Mouse (Mus musculus) heart, postnatal 14 days (tissue): ENCODE data around the gene Acadm. TPM values are rescaled to one million over a fixed set of nuclear protein-coding genes. Genes with fewer than 3 reads are reported as not detected.

Experiments used
- DNase-seq, 2 experiments: peaks; one replicate each; pipeline ENCODE4 v3.0.0; 2021 to 2022
- intact Hi-C: fragments of 180-260 bp; cut with DNase I; formaldehyde crosslinking; loops from one replicate; pipeline ENCODE4 v1.15.1; 2025
- long read RNA-seq, 2 experiments: library from polyadenylated mRNA; stranded (forward); transcript quantifications; one replicate each; pipeline ENCODE4 v2.0.0; 2021
- total RNA-seq, 2 experiments: library from RNA; stranded (reverse); gene quantifications; 2 replicates each; pipeline ENCODE4 v1.2.3; 2021

Acadm gene
- total RNA-seq: 100 to 1,000 TPM; 980 to 999 TPM
- long read RNA-seq, experiment 1, transcript Acadm-201 (12 exons, 2,047 nt): major isoform, 2,035 of 2,313 reads
- long read RNA-seq, experiment 1, partial matches to known transcripts: 240 of 2,313 reads
- long read RNA-seq, experiment 1, other reads (novel, unspliced or antisense): 36 of 2,313 reads
- long read RNA-seq, experiment 2, transcript Acadm-201 (12 exons, 2,047 nt): major isoform, 1,715 of 1,940 reads
- long read RNA-seq, experiment 2, partial matches to known transcripts: 190 of 1,940 reads
- long read RNA-seq, experiment 2, other reads (novel, unspliced or antisense): 33 of 1,940 reads

DNA sequence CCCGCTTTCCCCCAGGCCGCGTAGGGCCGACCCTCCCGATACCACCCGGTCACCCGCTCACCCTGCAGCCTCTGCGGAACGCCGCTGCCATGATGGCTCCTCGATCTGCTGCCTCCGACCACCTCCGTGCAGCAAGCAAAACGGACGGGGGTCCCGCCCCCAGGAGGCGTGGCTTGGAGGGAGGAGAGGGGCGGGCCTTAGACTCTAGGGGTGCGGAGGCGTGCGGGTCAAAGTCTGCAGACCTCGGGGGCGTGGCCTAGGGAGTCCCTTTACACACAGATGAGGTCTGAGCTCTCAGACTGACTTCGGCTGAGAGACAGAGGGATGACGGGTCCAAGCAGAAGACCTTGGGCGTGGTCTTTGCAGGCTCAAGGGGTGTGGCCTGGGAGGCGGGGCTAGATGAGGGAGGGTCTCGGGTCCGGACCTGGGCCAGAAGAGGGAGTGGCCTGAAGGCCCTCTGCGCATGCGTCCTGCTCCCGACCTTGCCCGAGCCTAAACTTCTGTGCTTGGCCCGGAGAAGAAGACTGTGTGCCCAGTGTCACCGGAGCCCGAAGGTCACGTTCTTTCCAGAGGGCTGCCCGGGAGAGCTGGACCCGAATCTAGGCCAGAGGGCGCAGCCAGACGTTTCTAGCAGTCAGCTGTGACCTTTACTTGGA is at the start of gene Acadm:
Gene Acadm, minus strand, starts transcription at position 298 of the 656 bp plus-strand sequence.
- DNase-seq: peak; percentile 98 to 99
- intact Hi-C loops: loop anchor here (10.0 kb wide), 1 partner anchor 650 kb away; the partner anchor contains the start of genes Cryz and Tyw3

DNA sequence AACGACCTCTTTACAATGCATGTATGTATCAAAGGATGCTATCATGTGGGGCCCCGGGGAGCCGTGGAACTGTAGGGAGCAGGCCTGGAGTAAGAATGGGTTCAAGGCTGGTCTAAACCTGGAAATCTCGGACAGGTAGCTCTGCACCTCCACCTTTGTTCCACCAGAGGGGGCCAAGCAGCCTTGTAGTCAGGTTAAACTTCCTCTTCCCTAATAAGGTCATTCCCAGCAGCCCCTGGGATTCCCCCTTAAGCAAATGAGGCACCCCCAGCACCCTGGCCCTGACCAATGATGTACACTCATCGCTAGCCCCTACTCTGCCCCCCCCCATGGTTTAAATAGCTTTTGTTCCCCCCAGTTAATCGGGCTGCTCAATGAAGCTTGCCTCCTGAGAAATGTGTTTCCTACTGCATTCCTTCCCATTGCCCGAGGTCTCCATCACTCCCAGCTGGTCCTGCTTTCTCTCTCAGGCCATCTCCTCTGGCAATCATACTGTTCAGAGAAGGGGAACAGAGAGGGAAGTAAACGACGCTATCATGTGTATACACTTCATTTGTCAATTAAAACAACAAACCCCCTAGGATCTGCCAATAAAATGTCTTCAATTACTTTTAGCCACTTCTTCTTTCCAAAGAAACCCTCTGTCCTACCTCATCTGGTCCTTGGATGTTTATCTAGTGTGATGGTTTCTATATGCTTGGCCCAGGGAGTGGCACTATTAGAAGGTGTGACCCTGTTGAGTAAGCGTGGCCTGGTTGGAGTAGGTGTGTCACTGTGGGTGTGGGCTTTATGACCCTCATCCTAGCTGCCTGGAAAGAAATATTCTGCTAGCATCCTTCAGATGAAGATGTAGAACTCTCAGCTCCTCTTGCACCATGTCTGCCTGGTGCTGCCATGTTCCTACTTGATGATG is 40.3 kb upstream of the Acadm start:
- intact Hi-C loops: loop anchor here (2.0 kb wide), 1 partner anchor 242 kb away; no protein-coding TSS in a partner anchor
- DNase-seq: peak in 1 of 2 experiments; percentile 19

DNA sequence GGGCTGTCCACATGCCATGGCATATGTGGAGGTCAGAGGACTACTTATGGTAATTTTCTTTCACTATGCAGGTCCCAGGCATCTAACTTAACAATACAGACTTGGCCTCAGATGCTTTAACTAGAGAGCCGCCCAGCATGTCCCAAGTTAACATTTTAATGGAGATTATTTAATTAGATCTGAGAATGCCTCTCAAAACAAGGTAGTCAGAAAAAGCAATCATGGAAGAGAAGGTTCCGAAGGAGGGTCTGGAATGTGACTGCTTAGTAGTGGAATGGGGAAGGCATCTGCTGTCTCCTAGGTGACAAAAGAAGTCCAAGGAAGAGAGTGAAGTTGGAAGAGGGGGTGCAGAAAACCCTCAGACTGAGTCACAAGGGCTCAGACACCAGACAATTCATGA is 36.2 kb upstream of the Acadm start:
- intact Hi-C loops: no loop called here
- no peak for DNase-seq

DNA sequence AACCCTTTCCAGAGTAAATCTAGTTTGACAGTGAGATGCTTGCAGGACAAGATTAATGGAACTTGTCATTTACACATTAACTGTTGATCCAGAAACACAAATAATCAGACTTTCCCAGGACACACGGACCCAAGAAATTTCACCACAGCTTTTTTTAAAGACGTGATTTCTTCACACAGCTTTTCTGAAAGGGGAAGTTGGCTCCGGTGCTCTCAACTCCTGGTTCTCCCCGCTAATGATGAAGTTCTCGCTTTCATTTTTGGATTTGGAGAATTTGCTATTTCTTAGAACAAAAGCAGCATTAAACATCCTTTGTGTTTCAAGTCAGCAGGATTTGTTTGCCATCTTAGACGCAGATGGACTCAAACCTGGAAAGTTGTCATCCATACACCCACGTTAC is 31.4 kb upstream of the Acadm start:
- DNase-seq: no peak
- intact Hi-C loops: no loop called here

DNA sequence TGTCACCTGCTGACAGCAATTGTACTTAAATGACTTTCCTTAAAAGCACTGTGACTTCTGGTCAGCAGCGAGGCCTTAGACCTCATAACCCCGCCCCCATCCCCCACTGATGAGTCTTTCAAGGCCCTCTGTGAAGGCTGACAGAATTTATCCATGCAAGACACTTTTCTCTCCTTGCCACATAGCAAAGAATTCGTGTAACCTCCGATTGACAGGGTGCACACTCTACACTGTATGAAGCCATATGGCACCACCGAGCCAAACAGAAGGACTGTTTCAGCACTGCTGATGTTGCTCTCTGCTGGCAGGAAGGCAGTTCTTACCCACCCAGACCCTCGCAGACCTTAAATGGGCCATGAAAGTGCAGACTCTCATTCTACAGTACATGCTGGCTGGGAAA is 30.6 kb upstream of the Acadm start:
- intact Hi-C loops: no loop called here
- DNase-seq: no peak

DNA sequence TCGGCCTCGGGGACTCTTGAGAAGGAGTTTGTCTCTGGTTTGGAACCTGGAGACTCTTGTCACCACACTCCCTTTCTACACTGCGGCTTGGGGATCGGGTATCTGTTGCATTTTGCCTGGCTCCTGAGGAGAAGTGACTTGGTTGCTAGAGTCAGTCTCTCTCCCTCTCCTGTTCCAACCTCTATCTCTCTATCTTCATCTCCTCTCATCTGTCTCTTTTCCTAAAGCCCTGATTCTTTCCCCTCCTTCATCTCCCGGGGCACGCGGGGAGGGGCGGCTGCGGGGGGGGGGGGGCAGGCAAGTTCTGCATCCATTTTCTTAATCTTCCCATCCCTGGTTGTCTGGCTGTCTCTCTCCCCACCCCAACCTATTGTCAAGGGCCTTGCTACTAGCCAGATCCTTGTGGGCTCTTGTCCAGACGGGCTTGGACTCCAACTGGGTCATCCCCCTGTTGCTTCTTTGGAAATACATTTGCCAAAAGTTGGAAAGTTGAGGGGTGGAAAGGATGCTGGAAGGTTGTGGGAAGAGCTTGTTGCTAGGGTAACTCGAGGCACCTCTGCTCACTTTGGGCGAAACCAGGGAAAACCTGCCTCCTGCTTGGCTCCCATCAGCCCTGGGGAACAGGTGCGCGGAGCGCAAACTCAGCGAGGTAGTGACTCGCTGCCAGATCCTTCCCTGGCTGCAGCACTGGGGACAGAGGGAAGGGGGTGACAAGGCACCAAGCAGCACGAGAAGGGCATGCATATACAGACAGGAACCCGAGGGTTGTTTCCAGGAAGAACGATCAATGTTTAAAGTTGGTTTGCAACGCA is 29.7 kb upstream of the Acadm start:
- intact Hi-C loops: no loop called here
- no peak for DNase-seq

DNA sequence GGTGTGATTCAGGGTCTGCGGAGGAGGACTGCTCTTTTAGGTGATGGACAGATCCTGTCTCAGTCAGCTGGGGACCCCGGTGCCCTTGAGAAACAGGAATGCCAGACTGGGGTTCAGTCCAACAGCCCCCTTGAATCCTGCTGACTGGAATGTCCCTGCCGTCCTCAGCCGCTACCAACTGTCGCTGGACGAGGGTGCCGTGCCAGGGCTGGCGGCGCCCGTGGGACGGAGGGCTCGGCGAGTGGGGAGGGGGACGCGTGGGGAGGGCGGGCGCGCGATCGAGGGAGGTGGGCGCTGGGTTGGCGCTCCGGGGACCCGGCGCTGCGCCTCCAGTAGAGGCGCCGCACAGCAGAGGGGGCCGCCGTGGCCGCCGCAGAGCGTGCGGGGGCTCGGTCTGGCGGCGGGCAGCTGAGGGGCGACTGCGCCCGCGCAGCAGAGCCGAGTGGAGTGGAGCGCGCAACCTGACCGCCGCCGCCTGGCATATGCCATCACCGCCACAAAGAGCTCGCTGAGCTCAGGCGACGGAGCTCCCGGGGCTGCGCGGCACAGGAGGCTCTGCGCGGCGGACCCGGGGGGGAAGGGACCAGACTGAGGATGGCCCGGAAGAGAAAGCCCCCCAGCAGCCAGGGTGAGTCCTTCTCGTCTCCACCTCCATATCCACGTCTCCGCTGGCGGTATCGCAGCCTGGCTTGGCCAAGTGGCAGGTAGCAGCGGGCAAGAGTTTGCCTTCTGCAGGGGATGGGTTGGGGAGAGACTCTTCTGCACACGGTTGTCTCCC is 28.9 kb upstream of the Acadm start, which contains the start of gene Slc44a5:
Gene Slc44a5, plus strand, starts transcription at position 266 of the 778 bp plus-strand sequence.
- intact Hi-C loops: no loop called here
- DNase-seq: no peak

DNA sequence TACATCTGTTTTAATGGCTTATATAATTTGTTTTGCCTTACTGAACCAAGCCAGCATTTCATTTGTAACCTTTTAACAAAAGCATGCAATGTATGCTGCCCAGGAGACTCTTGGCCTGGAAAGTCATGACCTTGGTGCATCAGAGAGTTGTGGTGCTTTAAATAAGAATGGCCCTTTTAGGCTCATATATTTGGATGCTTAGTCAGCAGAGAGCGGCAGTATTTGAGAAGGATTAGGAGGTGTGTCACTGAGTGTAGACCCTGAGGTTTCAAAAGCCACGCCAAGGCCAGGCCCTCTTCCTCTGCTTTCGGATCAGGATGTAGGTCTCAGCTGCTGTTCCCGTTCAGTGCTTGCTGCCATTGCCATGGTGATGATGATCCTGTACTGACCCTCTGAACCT is 25.0 kb upstream of the Acadm start:
- DNase-seq: no peak
- intact Hi-C loops: no loop called here

DNA sequence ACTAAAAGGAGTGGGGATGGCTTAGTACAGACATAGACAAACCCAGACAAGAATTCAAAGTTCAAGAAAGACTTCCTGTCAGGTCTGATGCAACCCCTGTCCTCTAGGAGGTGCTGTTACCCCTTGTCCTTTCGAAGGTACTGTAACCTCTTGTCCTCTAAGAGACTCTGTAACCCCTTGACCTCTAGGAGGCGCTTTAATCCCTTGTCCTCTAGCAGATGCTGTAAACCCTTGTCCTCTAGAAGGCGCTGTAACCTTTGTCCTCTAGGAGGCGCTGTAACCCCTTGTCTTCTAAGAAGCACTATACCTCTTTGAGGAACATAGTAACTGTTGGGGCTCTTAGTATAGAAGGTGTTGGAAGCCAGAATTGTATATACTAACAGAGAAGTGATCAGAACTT is 24.1 kb upstream of the Acadm start:
- intact Hi-C loops: no loop called here
- peak in 1 of 2 experiments; percentile 23 for DNase-seq

DNA sequence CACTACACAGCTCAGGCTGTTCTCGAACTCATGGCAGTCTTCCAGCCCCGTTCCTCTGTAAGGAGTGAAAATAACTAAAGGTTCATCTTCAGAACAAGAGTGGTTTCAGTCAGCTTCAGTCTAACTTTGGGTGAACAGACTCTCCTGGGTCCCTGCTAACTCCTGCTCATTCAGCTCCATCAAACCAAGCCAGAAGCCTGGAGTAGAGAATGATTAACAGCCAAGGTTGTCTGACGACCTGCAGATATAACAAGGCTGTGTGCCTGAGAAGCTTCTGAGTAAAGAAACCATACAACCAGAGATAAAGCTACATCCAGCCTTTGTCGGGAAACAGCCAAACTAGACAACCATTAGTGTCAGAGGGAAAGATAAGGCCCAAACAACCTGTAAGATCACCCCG is 23.0 kb upstream of the Acadm start:
- no peak for DNase-seq
- intact Hi-C loops: no loop called here

DNA sequence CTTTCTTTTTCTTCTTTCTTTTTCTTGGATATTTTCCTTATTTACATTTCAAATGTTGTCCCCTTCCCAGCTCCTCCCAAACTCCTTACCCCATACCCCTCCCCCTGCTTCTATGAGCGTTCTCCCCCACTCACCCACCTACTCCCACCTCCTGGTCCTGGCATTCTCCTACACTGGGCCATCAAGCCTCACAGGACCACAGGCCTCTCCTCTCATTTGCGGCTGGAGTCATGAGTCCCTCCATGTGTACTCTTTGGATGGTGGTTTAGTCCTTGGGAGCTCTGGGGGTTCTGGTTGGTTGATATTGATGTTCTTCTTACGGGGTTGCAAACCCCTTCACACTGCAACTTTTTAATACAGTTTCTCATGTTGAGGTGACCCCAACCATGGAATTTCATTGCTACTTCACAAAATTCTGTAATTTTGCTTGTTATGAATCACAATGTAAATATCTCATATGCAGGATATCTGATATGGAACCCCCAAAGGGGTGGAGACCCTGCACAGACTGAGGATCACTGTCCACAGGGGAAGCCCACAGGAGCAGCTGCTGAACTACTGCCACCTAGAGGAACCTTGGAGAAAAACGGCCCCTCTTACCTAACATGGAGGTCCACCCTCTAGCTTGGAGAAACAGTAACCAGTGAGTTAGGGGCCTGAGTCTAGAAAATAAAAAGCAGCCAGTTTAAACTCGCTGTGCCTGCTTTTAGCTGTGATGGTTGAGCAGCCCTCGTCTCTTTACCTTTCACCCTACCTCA is 17.4 kb upstream of the Acadm start:
- no peak for DNase-seq
- intact Hi-C loops: no loop called here

DNA sequence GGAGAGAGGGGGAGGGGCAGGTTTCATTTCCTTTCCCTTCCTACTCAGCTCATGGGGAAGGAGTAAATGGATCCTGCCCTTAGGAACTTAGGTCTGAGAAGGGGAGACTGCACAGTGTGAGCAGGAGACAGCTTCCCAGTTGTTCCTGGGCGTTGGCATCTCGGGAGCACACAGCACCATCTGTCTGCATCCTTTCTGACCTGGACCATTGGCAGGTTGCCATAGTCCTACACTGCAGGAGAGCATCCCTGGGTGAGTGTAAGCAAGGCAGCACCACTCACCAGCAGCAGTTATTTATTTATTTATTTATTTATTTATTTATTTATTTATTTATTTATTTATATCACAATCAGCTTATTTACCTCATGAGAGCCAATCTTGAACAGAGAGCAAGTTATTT is 16.5 kb upstream of the Acadm start:
- DNase-seq: no peak
- intact Hi-C loops: no loop called here

DNA sequence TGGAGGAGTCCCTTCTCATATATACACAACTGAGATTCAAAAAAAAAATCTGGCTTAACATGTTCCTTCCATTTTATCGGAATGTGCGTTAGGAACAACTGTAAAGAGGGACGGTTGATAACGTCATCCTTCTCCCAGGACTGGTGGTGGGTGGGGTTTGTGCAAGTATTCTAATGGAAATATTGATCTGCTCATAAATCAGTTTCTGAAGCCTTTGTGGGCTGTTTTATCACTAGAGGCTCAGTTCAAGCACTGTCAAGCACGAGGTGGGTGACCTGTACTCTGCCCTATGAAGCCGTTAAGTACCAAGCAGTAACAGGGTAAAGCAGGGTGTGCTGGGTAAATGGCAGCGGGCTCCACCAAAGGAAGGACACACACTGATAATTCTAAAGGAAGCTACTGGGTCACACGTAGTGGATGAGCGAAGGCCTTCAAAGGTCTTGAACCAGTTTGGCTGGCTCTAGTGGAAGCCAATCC is 15.3 kb upstream of the Acadm start:
- DNase-seq: no peak
- intact Hi-C loops: loop anchor here (1.0 to 5.0 kb wide), 2 partner anchors 267 to 613 kb away; no protein-coding TSS in a partner anchor

DNA sequence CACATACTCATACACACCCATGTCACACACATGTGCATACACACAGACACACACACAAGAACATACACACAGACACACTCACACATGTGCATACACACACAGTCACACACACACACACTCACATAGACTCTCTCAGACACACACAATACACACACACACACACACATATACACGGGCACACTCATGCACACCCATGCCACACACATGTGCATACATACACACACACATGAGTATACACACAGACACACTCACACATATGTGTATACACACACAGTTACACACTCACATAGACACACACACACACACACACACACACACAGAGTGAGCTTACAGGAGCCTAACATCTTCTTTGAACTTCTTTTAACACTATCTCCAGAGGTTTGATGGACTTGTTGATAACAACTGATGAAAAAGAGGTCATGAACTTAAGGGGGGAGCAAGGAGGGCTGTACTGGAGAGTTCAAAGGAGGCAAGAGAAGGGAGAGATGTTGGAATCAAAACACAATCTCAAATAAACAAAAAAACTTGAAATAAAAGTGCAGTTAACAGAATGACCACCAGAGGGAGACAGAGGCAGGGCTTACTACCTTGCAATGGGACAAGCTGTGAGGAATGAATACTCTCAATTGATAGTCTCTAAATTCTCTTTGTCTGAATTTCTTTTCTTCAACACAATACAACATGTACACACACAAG is 14.8 kb upstream of the Acadm start:
- peak in 1 of 2 experiments; percentile 36 for DNase-seq
- intact Hi-C loops: loop anchor here (1.0 to 5.0 kb wide), 2 partner anchors 267 to 613 kb away; no protein-coding TSS in a partner anchor

DNA sequence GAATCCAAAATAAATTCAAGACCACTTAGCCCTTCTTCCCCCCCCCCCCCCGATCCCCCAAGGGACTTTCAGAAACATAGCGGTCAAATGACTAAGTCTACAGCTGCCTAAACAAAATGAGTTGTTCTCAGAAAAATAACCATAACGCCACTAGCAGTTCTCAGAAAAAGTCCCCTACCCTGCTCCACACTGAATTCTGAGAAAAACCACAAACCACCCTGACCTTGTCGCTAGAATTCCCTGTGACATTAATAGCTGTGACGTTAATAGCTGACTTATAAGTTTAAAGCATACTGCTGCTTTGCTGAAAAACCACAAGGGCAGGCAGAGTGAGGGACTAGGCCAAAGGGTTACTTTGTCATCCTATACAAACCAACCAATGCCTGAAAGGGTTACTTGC is 13.5 kb upstream of the Acadm start:
- no peak for DNase-seq
- intact Hi-C loops: loop anchor here (5.0 kb wide), 1 partner anchor 614 kb away; no protein-coding TSS in a partner anchor

DNA sequence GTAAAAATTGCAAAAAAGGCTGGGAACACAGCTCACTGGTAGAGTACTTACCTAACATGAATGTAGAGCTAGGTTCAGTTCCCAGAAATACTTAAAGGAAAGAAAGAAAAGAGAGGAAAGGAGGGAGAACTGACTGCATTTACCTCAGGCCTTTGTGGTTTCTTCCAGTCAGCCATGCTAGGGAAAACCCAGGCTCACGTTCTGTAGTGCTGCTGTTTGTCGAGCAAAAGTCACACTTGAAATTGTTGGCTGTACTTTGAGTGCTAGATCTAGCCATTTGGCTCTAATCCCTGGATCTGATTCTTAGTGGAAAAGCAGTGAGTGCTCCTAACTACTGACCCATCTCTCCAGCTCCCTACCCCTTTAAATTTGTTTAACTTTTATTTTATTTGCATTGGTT is 3.7 kb upstream of the Acadm start:
- intact Hi-C loops: loop anchor here (10.0 kb wide), 1 partner anchor 647 kb away; the partner anchor contains the start of genes Cryz and Tyw3
- DNase-seq: no peak

DNA sequence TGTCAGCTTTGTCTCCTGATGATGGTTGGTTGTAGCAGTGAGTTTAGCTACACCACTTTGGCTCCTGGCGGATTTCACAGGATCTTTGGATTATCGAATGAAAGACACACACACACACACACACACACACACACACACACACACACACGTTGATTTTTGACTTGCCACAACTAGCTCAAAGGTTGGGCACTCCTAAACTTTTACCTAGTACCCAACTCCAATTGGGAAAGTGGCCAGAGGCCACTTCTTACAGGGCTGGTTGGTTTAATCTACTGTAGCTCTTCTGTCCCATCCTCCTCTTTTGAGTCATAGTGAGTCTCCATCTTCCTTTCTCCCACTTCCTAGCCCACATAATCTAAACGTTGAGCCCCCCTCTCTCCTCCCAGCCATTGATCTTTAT is 2.8 kb upstream of the Acadm start:
- no peak for DNase-seq
- intact Hi-C loops: loop anchor here (10.0 kb wide), 1 partner anchor 648 kb away; the partner anchor contains the start of genes Cryz and Tyw3
